8 mouse cellular contexts compared by ENCODE assay signal in the genomic region with DNA sequence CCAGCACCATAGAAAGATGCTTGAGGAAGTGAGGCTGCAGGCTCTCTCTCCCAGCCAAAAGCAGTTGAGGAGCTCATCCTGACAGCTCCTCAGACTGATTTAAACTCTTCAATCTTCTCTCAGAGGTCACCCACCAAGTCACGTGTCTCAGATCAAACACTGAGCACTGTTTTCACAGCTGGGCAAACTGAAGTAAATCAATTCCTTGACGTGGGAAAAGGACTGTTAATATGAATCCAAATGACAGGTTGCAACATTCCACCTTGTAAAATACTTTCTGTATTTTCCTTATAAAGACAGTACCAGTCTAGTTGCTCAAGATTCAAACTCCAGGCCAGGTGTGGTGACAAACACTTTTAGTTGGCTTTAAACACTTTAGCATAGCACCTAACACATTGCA. TPM values are rescaled to one million over a fixed set of nuclear protein-coding genes. Genes with fewer than 3 reads are reported as not detected.
DNase-seq lines count a peak whose midpoint lies in the region; ATAC-seq lines count a peak whose summit lies in the region.

No protein-coding gene starts in this region.

- H3K4me3 ChIP-seq in kidney, embryonic 15.5 days (replicated peaks), result peak overlapping the region; percentile 99
- H3K4me3 ChIP-seq in embryonic facial prominence, embryonic 12.5 days, result peak overlapping the region; percentile 82
- H3K4me3 ChIP-seq in neural tube, embryonic 11.5 days (ENCODE audit: low read depth, low read length), result peak overlapping the region; percentile 78

- intact Hi-C loops in left cerebral cortex, postnatal 36 days (cut with DNase I), result loop anchor here (5.0 kb wide), 1 partner anchor 44 kb away; a partner anchor contains a TSS

- peaks cover 31% of the 10 kb centered on the region for H3K36me3 ChIP-seq in kidney, embryonic 15.5 days
- H3K36me3 ChIP-seq in embryonic facial prominence, embryonic 12.5 days, result 0 out of 2 replicates have a peak, but pooled peaks cover 15% of the 10 kb centered on the region
- H3K36me3 ChIP-seq in neural tube, embryonic 11.5 days (ENCODE audit: control insufficient read depth, insufficient read depth, low read length), result no peaks in the 10 kb centered on the region

- peak overlapping the region; percentile 70 for H3K4me2 ChIP-seq in kidney, embryonic 15.5 days
- H3K4me2 ChIP-seq in embryonic facial prominence, embryonic 12.5 days (replicated peaks), result peak overlapping the region; percentile 68
- H3K4me2 ChIP-seq in neural tube, embryonic 11.5 days (ENCODE audit: low read depth), result peak overlapping the region; percentile 62

- H3K4me1 ChIP-seq in kidney, embryonic 15.5 days, result peaks cover 23% of the 10 kb centered on the region
- H3K4me1 ChIP-seq in embryonic facial prominence, embryonic 12.5 days, result peaks cover 20% of the 10 kb centered on the region
- peaks cover 19% of the 10 kb centered on the region for H3K4me1 ChIP-seq in neural tube, embryonic 11.5 days (ENCODE audit: control insufficient read depth, insufficient read depth, low read length)

- no peak overlapping the region for H3K27ac ChIP-seq in kidney, embryonic 15.5 days
- H3K27ac ChIP-seq in embryonic facial prominence, embryonic 12.5 days, result no peak overlapping the region
- no peak overlapping the region for H3K27ac ChIP-seq in neural tube, embryonic 11.5 days (ENCODE audit: low read depth, low read length)

- H3K27me3 ChIP-seq in kidney, embryonic 15.5 days, result no peaks in the 10 kb centered on the region
- H3K27me3 ChIP-seq in embryonic facial prominence, embryonic 12.5 days, result no peaks in the 10 kb centered on the region
- H3K27me3 ChIP-seq in neural tube, embryonic 11.5 days (ENCODE audit: control insufficient read depth, insufficient read depth, low read length), result no peaks in the 10 kb centered on the region

- peak overlapping the region; percentile 95 for H3K9ac ChIP-seq in kidney, embryonic 15.5 days
- H3K9ac ChIP-seq in embryonic facial prominence, embryonic 12.5 days, result peak overlapping the region; percentile 89; the same call in 1 of the 2 replicates
- H3K9ac ChIP-seq in neural tube, embryonic 11.5 days (ENCODE audit: low read length), result no peak overlapping the region

- H3K9me3 ChIP-seq in kidney, embryonic 15.5 days (replicated peaks), result no peaks in the 10 kb centered on the region
- H3K9me3 ChIP-seq in embryonic facial prominence, embryonic 12.5 days, result no peaks in the 10 kb centered on the region
- H3K9me3 ChIP-seq in neural tube, embryonic 11.5 days (ENCODE audit: control insufficient read depth, low read length), result no peaks in the 10 kb centered on the region

- DNase-seq in kidney, adult 11 months, result no peak
- DNase-seq in kidney, postnatal 10 days, result peak; percentile 10
- no peak for DNase-seq in neural tube, embryonic 11.5 days (ENCODE audit: low spot score)
- DNase-seq in left cerebral cortex, postnatal 36 days (ENCODE audit: low spot score in 2 of 2), result no peak
- DNase-seq in thymus, postnatal 36 days, result no peak

- ATAC-seq in kidney, embryonic 15.5 days (replicated peaks; ENCODE audit: low FRiP score), result no peak
- no peak for ATAC-seq in embryonic facial prominence, embryonic 12.5 days (ENCODE audit: insufficient number of reproducible peaks, insufficient read depth, low FRiP score, low TSS enrichment)
- ATAC-seq in neural tube, embryonic 11.5 days (ENCODE audit: insufficient read depth, low FRiP score, low TSS enrichment), result no peak
- no peak for ATAC-seq in inflammation-experienced regulatory T-cells, adult 6 months

- 13% methylated on average over 2 of the region's 2 CpGs for WGBS in kidney, embryonic 15.5 days
- WGBS in embryonic facial prominence, embryonic 12.5 days, result 18% methylated on average over 2 of the region's 2 CpGs
- WGBS in neural tube, embryonic 11.5 days, result 10% methylated on average over 2 of the region's 2 CpGs

RNA-seq across cellular contexts. Expression of a gene that starts 1.6 kb away (rescaled TPM):
- polyA plus RNA-seq in kidney, embryonic 15.5 days (2015; fragmentation: Nextera tagmentation; extraction: Ambion mirVana), result 32.8 and 35.7 TPM in 2 replicates
- 40.2 and 41.7 TPM in 2 replicates for polyA plus RNA-seq in embryonic facial prominence, embryonic 12.5 days (2016; fragmentation: Nextera tagmentation; extraction: Ambion mirVana)
- 32.5 and 34.8 TPM in 2 replicates for polyA plus RNA-seq in neural tube, embryonic 11.5 days (2014; fragmentation: Nextera tagmentation; extraction: Ambion mirVana)
- total RNA-seq in left cerebral cortex, postnatal 36 days (2021), result 10 to 100 TPM; 32.1 to 38.1 TPM
- polyA plus RNA-seq in inflammation-experienced regulatory T-cells, adult 6 months (2017; shearing (Covaris generic)), result 10 to 100 TPM in 1 of 3 experiments, 1 to 10 TPM in 2; 6.2 to 12.3 (median 9.7) TPM

RNA-seq across cellular contexts. Expression of a gene that starts 43.4 kb away (rescaled TPM):
- 89.4 and 89.9 TPM in 2 replicates for polyA plus RNA-seq in kidney, embryonic 15.5 days (2015; fragmentation: Nextera tagmentation; extraction: Ambion mirVana)
- polyA plus RNA-seq in embryonic facial prominence, embryonic 12.5 days (2016; fragmentation: Nextera tagmentation; extraction: Ambion mirVana), result 112 TPM in 2 replicates
- polyA plus RNA-seq in neural tube, embryonic 11.5 days (2014; fragmentation: Nextera tagmentation; extraction: Ambion mirVana), result 93.5 and 95.3 TPM in 2 replicates
- total RNA-seq in left cerebral cortex, postnatal 36 days (2021), result 10 to 100 TPM; 49.7 to 84.5 TPM
- 100 to 1,000 TPM; 244 to 341 (median 268) TPM for polyA plus RNA-seq in inflammation-experienced regulatory T-cells, adult 6 months (2017; shearing (Covaris generic))
